Mouse (Mus musculus): ENCODE measurements around the gene Abcb1a. TPM values are rescaled to one million over a fixed set of nuclear protein-coding genes. Genes with fewer than 3 reads are reported as not detected.
"Not testable (repeated sequence)": the region's sequence is repeated elsewhere in the genome, so short reads cannot be mapped to it uniquely, and the experiment has no call there.

Abcb1a gene
- polyA plus RNA-seq, 1 experiment = 4.5 TPM

GRCm38 (mm10) chr5:8669606-8670005 lies 9.7 kb downstream of the Abcb1a start:
- no peak for TF ChIP-seq CTCF (IDR thresholded peaks at IDR 0.05; ENCODE audit: borderline replicate concordance, extremely low read depth, insufficient read depth, insufficient read length)
- no peak for TF ChIP-seq POLR2A (IDR thresholded peaks at IDR 0.05; ENCODE audit: borderline replicate concordance, extremely low read depth, insufficient read depth, insufficient read length, poor library complexity, severe bottlenecking)
- no peak for DNase-seq (ENCODE audit: low read depth)

DNA sequence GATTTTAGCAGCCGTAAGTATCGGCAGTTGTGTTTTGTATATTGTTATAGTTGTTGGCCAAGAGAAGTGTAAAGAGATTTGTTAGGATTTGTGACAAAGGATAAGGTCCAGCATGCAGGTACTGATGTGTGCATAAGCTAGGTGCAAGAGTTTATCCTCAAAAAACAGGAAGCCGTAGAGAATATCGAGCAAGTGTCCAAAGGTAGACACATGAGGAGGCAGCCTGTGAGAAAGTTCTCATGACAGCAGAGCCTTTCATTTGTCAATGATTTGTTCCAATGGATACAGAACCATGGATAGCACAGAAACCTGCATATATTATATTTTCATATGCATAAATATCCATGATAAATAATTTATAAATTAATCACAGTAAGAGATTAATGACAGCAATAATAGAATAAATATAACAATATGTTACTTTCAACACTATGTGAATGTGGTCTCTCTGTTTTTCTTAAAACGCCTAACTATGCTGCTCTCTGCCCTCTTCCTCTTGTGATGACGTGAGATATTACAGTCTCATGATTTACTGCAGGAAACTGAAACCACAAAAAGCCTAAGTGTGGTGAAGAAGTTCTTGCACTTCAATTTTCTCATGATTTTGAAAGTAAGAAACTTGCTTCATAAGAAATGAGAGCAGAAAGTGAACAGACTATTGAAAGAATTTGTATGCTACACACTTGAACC lies 15.5 kb downstream of the Abcb1a start:
- DNase-seq (ENCODE audit: low read depth) = no peak
- TF ChIP-seq CTCF (IDR thresholded peaks at IDR 0.05; ENCODE audit: borderline replicate concordance, extremely low read depth, insufficient read depth, insufficient read length) (no peak), POLR2A (IDR thresholded peaks at IDR 0.05; ENCODE audit: borderline replicate concordance, extremely low read depth, insufficient read depth, insufficient read length, poor library complexity, severe bottlenecking) (no peak)

GRCm38 (mm10) chr5:8675952-8676262 lies 16.0 kb downstream of the Abcb1a start:
- no peak for TF ChIP-seq POLR2A (IDR thresholded peaks at IDR 0.05; ENCODE audit: borderline replicate concordance, extremely low read depth, insufficient read depth, insufficient read length, poor library complexity, severe bottlenecking)
- TF ChIP-seq CTCF (IDR thresholded peaks at IDR 0.05; ENCODE audit: borderline replicate concordance, extremely low read depth, insufficient read depth, insufficient read length) = no peak
- no peak for DNase-seq (ENCODE audit: low read depth)

GRCm38 (mm10) chr5:8681166-8681565 lies 21.3 kb downstream of the Abcb1a start:
- TF ChIP-seq CTCF (IDR thresholded peaks at IDR 0.05; ENCODE audit: borderline replicate concordance, extremely low read depth, insufficient read depth, insufficient read length) (no peak), POLR2A (IDR thresholded peaks at IDR 0.05; ENCODE audit: borderline replicate concordance, extremely low read depth, insufficient read depth, insufficient read length, poor library complexity, severe bottlenecking) (no peak)
- DNase-seq (ENCODE audit: low read depth) = no peak

DNA sequence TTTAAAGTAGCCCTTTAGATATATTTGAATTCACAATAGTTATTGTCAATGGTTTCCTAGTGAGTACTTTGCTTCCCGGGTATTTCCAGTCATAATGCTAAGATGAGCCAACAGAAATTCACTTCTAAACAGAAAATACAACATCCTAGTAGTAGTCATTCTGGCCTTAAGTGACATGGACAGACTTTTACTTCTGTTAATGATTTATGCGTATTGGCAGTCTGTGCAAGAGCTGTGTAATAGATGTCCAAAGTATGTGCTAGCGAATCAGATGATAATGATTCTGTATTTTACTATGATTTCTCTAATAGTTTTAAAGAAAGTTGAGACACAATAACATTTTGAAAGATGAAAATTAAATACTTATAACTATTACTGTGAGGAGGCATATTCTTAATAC lies 23.8 kb downstream of the Abcb1a start:
- TF ChIP-seq CTCF (IDR thresholded peaks at IDR 0.05; ENCODE audit: borderline replicate concordance, extremely low read depth, insufficient read depth, insufficient read length) (no peak), POLR2A (IDR thresholded peaks at IDR 0.05; ENCODE audit: borderline replicate concordance, extremely low read depth, insufficient read depth, insufficient read length, poor library complexity, severe bottlenecking) (no peak)
- DNase-seq (ENCODE audit: low read depth) = no peak

- TF ChIP-seq CTCF (IDR thresholded peaks at IDR 0.05; ENCODE audit: borderline replicate concordance, extremely low read depth, insufficient read depth, insufficient read length) = no peak
- no peak for TF ChIP-seq POLR2A (IDR thresholded peaks at IDR 0.05; ENCODE audit: borderline replicate concordance, extremely low read depth, insufficient read depth, insufficient read length, poor library complexity, severe bottlenecking)
- DNase-seq (ENCODE audit: low read depth) = no peak
These were observed 26.2 kb downstream of the Abcb1a start for GRCm38 (mm10) chr5:8686071-8686470.

DNA sequence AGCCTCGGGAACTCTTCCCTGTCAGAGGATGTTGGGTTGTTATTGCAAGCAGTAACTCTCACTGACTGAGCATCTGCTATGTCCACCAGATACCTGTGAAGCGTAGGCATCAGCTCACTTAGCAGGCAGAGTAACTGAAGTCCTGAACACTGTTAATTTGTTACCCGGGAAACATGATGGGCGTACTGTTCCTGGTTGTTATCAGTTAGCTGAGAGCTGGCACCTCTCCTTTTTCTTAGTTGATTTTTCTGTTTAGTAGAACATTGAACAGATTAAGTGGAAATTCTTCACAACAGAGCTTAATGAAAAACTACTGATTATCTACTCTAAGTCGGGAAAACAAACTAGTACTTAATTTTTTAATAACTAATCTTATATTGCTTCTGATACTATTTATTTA lies 27.7 kb downstream of the Abcb1a start:
- DNase-seq (ENCODE audit: low read depth) = no peak
- no peak for TF ChIP-seq CTCF (IDR thresholded peaks at IDR 0.05; ENCODE audit: borderline replicate concordance, extremely low read depth, insufficient read depth, insufficient read length)

DNA sequence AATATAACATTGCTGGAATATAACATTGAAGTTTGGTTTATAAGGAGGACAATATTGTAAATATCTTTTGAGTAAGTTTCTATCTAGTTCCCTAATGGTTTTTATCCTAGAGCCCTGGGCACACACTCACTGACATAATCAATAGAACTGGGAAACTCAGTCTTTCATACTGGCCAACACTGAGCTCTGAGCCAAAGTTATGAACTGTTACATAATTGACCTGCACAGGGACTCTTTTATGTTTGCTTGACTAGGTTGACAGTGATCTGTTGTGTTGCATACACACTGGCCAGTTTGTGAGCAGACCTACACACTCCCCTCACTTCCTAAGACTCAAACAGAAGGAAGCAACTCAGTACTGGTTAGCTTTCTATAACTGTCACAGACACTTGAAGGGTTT lies 56.2 kb downstream of the Abcb1a start:
- TF ChIP-seq CTCF (IDR thresholded peaks at IDR 0.05; ENCODE audit: borderline replicate concordance, extremely low read depth, insufficient read depth, insufficient read length) = no peak
- DNase-seq (ENCODE audit: low read depth) = no peak

GRCm38 (mm10) chr5:8719556-8719955 lies 59.7 kb downstream of the Abcb1a start:
- DNase-seq (ENCODE audit: low read depth) = no peak
- TF ChIP-seq POLR2A (IDR thresholded peaks at IDR 0.05; ENCODE audit: borderline replicate concordance, extremely low read depth, insufficient read depth, insufficient read length, poor library complexity, severe bottlenecking) = no peak

DNA sequence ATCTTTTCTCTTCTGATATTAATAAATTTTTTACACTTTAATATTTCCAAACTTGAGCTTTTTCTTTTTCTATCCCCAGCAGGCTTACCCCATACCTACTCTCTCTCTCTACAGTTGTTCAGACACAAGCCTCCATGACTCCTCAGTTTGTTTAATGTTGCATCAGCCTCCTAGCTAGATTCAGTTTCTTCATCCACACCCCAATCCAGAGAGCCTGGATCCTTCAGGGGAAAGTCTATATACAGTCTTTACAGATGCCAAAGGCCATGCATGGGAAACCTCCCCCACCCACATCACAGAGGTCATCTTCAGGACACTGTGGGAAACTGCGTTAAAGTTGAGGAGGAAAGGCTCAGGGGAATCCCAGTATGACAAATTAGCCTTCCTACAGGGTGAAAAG lies 62.3 kb downstream of the Abcb1a start:
- TF ChIP-seq POLR2A (IDR thresholded peaks at IDR 0.05; ENCODE audit: borderline replicate concordance, extremely low read depth, insufficient read depth, insufficient read length, poor library complexity, severe bottlenecking) (no peak), CTCF (IDR thresholded peaks at IDR 0.05; ENCODE audit: borderline replicate concordance, extremely low read depth, insufficient read depth, insufficient read length) (no peak)
- no peak for DNase-seq (ENCODE audit: low read depth)

DNA sequence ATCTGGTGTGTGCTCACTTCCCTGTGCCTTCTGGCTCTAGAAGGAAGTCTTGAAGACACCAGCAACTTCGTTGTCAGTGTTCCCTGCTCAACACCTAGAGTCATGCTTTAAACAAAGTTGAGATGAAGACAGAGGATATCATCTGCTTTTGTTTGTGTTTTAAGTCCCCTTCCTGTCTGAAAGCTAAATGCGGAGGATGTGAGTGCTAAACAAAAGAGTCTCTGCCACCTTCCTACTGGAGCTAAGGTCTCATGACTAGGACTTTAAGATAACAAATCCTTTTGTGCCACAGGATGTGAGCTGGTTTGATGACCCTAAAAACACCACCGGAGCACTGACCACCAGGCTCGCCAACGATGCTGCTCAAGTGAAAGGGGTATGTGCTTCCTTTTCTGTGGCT lies 63.0 kb downstream of the Abcb1a start:
- no peak for DNase-seq (ENCODE audit: low read depth)
- TF ChIP-seq CTCF (IDR thresholded peaks at IDR 0.05; ENCODE audit: borderline replicate concordance, extremely low read depth, insufficient read depth, insufficient read length) (no peak), POLR2A (IDR thresholded peaks at IDR 0.05; ENCODE audit: borderline replicate concordance, extremely low read depth, insufficient read depth, insufficient read length, poor library complexity, severe bottlenecking) (no peak)

GRCm38 (mm10) chr5:8727760-8728159 lies 67.9 kb downstream of the Abcb1a start:
- TF ChIP-seq CTCF (IDR thresholded peaks at IDR 0.05; ENCODE audit: borderline replicate concordance, extremely low read depth, insufficient read depth, insufficient read length) (no peak), POLR2A (IDR thresholded peaks at IDR 0.05; ENCODE audit: borderline replicate concordance, extremely low read depth, insufficient read depth, insufficient read length, poor library complexity, severe bottlenecking) (no peak)
- DNase-seq (ENCODE audit: low read depth) = no peak

GRCm38 (mm10) chr5:8732639-8733038 lies 72.8 kb downstream of the Abcb1a start:
- no peak for TF ChIP-seq CTCF (IDR thresholded peaks at IDR 0.05; ENCODE audit: borderline replicate concordance, extremely low read depth, insufficient read depth, insufficient read length)
- no peak for DNase-seq (ENCODE audit: low read depth)

DNA sequence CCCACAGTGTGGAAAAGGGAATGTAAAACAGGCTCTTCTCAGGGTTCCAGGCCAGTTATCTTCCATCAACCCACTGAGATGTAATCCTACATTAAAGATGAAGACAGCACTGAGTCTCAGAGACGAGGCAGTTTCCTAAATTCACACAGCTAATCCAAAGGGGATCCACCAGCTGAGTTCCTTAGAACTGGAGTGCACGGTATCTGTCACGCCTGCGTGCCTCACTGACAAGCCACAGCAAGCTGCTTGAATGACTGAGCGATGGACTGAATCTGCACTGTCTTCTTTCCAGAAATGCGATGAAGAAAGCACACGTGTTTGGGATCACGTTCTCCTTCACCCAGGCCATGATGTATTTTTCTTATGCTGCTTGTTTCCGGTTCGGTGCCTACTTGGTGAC lies 73.4 kb downstream of the Abcb1a start:
- DNase-seq (ENCODE audit: low read depth) = not testable (repeated sequence)
